Mouse (Mus musculus) embryo, embryonic 9.5 days (tissue): Measurements from ENCODE around the gene Ephb4.
A peak's percentile ranks its signal among the peaks of the same experiment; 100 is the strongest.

Source experiments
- DNase-seq: peaks from one replicate; pipeline ENCODE4 v3.0.0-alpha.2; 2017; ENCODE audit errors: extremely low spot score

Ephb4 gene

DNA sequence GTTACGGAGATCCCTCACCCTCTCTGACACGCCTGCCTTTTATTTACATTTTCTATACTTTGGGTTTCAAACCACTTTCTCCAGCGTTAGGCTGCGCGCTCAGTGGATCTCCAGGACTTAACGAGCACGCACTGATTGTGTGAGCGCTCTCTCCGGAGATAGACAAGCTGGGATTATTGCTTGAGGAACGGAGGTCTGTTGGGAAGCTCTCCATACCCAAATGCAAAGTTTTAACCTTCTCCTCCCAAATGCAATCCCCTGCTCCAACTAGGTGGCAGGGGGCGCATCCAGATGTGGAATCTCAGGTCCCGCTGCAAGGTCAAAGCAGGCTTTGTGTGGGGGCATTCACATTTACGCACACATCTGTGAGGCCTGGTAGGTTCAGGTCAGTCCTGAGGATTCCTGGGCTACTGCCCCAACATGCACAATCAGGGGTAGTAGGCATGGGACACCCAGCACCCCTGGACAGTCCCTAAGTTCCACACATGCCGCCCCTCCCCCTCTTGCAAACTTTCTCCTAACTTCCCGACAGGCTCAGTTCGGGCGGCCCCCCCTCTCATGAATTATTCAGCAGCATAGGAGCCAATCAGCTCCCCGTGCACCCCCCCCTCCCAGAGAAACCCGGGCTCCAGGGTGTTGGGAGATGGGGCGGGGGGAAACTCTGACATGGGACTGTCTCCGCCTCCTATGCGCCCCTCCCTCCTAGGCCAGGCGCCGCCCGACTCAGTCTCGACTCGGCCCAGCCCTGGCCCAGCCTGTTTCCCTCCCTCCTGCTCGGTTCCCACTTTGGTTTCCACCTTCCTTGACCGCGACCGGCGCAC is at the start of gene Ephb4:
Ephb4 (plus strand) TSS at position 726 of the 821 bp plus-strand sequence.
- peak; percentile 98 for DNase-seq

- DNase-seq: no peak
Observed at GRCm38 (mm10) chr5:137301253-137301652, 48.7 kb upstream of the Ephb4 start.

GRCm38 (mm10) chr5:137303609-137304008 is 46.3 kb upstream of the Ephb4 start:
- no peak for DNase-seq

- no peak for DNase-seq
Observed at GRCm38 (mm10) chr5:137304165-137304564, 45.7 kb upstream of the Ephb4 start.

GRCm38 (mm10) chr5:137304816-137305215 is 45.1 kb upstream of the Ephb4 start:
- no peak for DNase-seq

DNA sequence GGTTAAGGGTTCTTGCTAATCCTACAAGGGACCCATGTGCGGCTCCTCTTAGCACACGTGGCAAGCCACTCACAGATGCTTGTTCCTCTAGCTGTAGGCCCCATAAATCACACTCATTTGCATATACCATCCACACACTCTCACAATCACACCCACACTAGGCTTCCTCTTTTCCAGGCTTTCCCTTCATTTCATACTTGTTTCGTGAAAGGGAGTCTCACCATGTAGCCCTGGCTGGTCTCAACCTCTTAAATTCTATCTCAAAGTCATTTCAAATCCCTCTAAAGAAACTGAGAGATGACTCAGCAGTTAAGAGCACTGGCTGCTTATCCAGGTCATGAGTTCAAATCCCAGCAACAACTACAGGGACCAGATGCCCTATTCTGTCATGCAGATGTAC is 44.1 kb upstream of the Ephb4 start:
- DNase-seq: no peak

- no peak for DNase-seq
Observed at GRCm38 (mm10) chr5:137306439-137307005, 43.4 kb upstream of the Ephb4 start.

GRCm38 (mm10) chr5:137307071-137307912 is 42.6 kb upstream of the Ephb4 start, which contains the start of gene Srrt:
Srrt (minus strand) TSS chr5:137307674.
- peak; percentile 94 for DNase-seq

GRCm38 (mm10) chr5:137308356-137308755 is 41.6 kb upstream of the Ephb4 start:
- no peak for DNase-seq

DNA sequence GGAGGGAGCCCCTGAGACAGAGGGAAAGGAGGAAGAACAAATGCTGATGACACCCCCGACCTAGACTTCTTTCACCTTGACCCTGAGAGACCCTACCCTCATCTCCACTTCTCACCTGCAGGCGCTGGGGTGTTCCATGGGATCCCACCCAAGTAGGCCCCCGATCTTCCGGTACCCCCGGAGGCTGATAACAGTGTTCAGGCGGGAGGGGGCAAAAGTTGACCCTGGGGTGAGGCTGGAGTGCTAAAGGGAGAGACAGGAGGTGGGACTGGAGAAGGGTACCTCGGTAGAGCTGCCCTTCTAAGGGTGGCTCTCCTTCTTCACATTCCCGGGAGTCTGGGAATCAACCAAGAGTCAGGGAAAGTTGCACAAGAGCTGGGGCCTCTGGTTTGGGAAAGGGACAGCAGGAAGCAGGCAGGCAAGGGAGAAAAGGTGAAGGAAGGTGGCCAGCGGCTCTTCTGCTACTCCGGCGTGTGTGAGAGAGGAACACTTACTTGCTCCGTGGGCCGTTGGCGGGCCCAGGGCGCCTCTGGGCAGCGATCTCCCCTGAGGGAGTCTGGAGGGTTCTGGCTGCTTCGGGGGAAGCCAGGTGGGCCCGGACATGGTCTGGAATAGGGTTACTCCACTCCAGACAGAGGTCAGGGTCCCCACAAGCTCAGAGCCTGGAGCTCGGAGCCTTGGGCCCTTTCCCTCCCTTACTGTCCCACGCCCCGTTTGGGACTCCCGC is 36.3 kb upstream of the Ephb4 start:
- DNase-seq: no peak

- peak; percentile 96 for DNase-seq
Observed at GRCm38 (mm10) chr5:137314193-137315083, 35.5 kb upstream of the Ephb4 start, which contains the start of gene Trip6. Trip6 (minus strand) TSS chr5:137314404.

- DNase-seq: peak; percentile 69
Observed at GRCm38 (mm10) chr5:137315084-137315903, 34.6 kb upstream of the Ephb4 start.

- DNase-seq: no peak
Observed at GRCm38 (mm10) chr5:137317361-137317760, 32.5 kb upstream of the Ephb4 start.

GRCm38 (mm10) chr5:137318570-137318969 is 31.3 kb upstream of the Ephb4 start:
- no peak for DNase-seq

DNA sequence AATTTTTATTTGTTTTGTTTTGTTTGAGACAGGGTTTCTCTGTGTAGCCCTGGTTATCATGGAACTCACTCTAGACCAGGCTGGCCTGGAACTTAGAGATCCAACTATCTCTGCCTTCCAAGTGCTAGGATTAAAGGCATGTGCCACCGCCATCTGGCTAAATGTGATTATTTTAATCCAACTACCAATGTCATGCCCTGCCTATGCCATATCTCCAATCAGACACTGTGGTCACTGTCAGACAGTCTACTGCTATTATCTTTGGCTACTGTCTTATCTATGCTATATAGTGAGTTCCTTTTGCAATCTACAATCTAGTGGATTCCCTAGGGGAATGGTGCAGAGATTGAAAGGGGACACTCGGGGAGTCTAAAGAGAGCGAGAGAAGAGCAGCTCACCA is 28.9 kb upstream of the Ephb4 start:
- DNase-seq: no peak

DNA sequence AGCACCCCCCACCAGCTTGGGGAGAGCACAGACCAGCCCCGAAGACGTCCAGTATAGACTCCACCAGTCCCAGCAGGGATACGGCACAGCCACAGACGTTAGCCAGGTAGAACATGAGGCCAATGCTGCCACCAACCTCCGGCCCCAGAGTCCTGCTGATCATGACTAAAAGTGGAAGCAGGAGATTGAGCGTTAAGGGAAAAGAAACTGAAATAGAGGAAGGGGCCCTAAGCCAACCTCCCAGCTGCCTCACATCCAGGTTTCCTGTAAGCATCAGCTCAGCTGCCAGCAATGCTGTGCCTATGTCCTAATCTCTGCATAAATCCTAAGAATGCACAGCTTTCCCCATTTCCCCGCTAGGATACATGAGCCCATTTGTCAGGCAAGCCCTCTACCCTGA is 19.0 kb upstream of the Ephb4 start:
- no peak for DNase-seq

DNA sequence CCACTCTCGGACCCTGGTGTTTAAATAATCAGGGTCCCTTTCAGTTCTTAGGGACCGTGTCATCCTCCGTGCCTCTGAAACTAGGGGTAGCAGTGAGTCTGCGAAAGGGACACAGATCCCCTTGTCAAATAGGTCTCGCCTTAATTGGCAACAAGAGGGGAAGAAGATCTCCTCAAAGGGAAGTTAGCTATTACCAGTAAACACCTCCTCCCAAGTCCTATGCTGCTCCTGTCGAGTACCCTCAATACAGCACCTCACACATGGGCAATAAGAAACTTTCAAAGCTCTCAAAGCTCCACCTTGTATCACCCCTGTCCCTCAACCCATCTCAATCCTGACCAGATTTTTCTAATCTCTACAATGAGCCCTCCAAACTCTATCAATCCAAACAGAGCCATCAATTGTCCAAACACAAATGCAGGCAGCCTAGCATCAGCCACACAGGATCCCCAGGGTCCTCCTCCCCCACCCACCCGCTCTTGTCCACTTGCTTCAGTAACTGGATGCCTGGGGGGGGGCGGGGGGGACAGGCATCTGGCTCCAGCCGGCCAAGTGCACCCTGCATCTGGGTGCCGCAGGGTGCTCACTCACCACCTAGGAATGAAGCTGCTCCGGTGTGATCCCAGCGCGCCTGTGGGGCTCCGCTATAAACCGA is 16.9 kb upstream of the Ephb4 start:
- DNase-seq: no peak

- DNase-seq: peak; percentile 91
Observed at GRCm38 (mm10) chr5:137333512-137334174, 16.3 kb upstream of the Ephb4 start, which contains the start of gene Slc12a9. Slc12a9 (minus strand) TSS chr5:137333597.

GRCm38 (mm10) chr5:137334317-137334716 is 15.6 kb upstream of the Ephb4 start:
- no peak for DNase-seq
